Mouse (Mus musculus) hindbrain, postnatal 0 days (tissue): Measurements from ENCODE around the gene Cib2. TPM values are rescaled to one million over a fixed set of nuclear protein-coding genes. Genes with fewer than 3 reads are reported as not detected.
A peak's percentile ranks its signal among the peaks of the same experiment; 100 is the strongest.
"Not testable (repeated sequence)": the region's sequence is repeated elsewhere in the genome, so short reads cannot be mapped to it uniquely, and the experiment has no call there.

Experiments used
- ATAC-seq: fragments of 200-750 bp; cut with Nextera tagmentation; 2 replicates; pipeline ENCODE4 v1.8.0; 2017; ENCODE audit warnings: mild to moderate bottlenecking, moderate TSS enrichment, moderate library complexity
- DNase-seq: peaks from one replicate; pipeline ENCODE4 v3.0.0-alpha.2; 2015; ENCODE audit warnings: low spot score
- H3K27ac ChIP-seq: fragments of 300-500 bp; sonication (generic); 2 replicates; pipeline ENCODE4 v1.5.1; 2014; ENCODE audit warnings: mild to moderate bottlenecking
- H3K27me3 ChIP-seq: fragments of 300-500 bp; sonication (generic); 2 replicates; pipeline ENCODE4 v1.6.1; 2014; ENCODE audit warnings: low read length, mixed read lengths; ENCODE audit not compliant: insufficient read depth
- H3K36me3 ChIP-seq: fragments of 300-500 bp; sonication (generic); 2 replicates; pipeline ENCODE4 v1.6.1; 2014; ENCODE audit warnings: low read length, mixed read lengths; ENCODE audit not compliant: insufficient read depth
- H3K4me1 ChIP-seq: fragments of 300-500 bp; sonication (generic); 2 replicates; pipeline ENCODE4 v1.6.1; 2014; ENCODE audit warnings: antibody characterized with exemption, low read length, mixed read lengths; ENCODE audit not compliant: insufficient read depth
- H3K4me2 ChIP-seq: fragments of 300-500 bp; sonication (generic); 2 replicates; pipeline ENCODE4 v1.6.1; 2014; ENCODE audit warnings: low read depth, mild to moderate bottlenecking, low read length, moderate library complexity, mixed read lengths
- H3K4me3 ChIP-seq: fragments of 300-500 bp; sonication (generic); 2 replicates; pipeline ENCODE4 v1.5.1; 2014; ENCODE audit warnings: low read length
- H3K9ac ChIP-seq: fragments of 300-500 bp; sonication (generic); replicated peaks from 2 replicates; pipeline ENCODE4 v1.6.1; 2014; ENCODE audit warnings: mild to moderate bottlenecking, low read length, moderate library complexity, mixed read lengths
- H3K9me3 ChIP-seq: fragments of 300-500 bp; sonication (generic); 2 replicates; pipeline ENCODE4 v1.6.1; 2016; ENCODE audit warnings: low read length, mixed read lengths
- CTCF ChIP-seq: IDR thresholded peaks from 2 replicates; pipeline ENCODE4 v1.5.1; 2016; ENCODE audit warnings: antibody characterized with exemption, control low read depth, low read depth
- WGBS: fragments of 180-500 bp; shearing (Covaris S2); extraction: QIAGEN DNeasy Blood & Tissue Kit; methylation state at CpG from one replicate; pipeline ENCODE4 v1.1.7; 2014; 5-methylcytosine and 5-hydroxymethylcytosine counted together
- polyA plus RNA-seq: library from polyadenylated mRNA; unstranded; fragments of >200 nt; fragmentation: Nextera tagmentation; extraction: Ambion mirVana; gene quantifications from 2 replicates; pipeline ENCODE4 v1.2.1, GENCODE M21; 2015
- total RNA-seq: library from RNA; depleted of rRNA; stranded (reverse); fragments of >200 nt; gene quantifications from 2 replicates; pipeline ENCODE4 v1.2.3, GENCODE M21; 2014

The Cib2 gene
- total and polyA plus RNA-seq, 2 experiments from 2014 or later = 53.8 to 88.1 TPM

GRCm38 (mm10) chr9:54587863-54588262, 27.8 kb upstream of the Cib2 start:
- peak overlapping the region; percentile 83 for H3K4me2 ChIP-seq
- H3K36me3 ChIP-seq = peaks cover 4% of the 10 kb centered on the region; the same call in 1 of the 2 replicates
- 0 out of 2 replicates have a peak overlapping the region, but pooled peaks have one; percentile 86 for H3K4me3 ChIP-seq
- H3K9me3 ChIP-seq = no peaks in the 10 kb centered on the region
- H3K9ac ChIP-seq = peak overlapping the region; percentile 79; the same call in 1 of the 2 replicates
- no peaks in the 10 kb centered on the region for H3K27me3 ChIP-seq
- TF ChIP-seq CTCF = no peak
- DNase-seq = no peak
- 72% methylated on average over 4 of the region's 4 CpGs for WGBS
- H3K4me1 ChIP-seq = no peaks in the 10 kb centered on the region; the same call in 1 of the 2 replicates
- no peak overlapping the region for H3K27ac ChIP-seq
- no peak for ATAC-seq

GRCm38 (mm10) chr9:54586199-54587061, 26.4 kb upstream of the Cib2 start, which contains the start of gene Idh3a:
TSS of gene Idh3a (plus strand) at chr9:54586334.
- peak within 1 kb of the TSS; percentile 79 for H3K9ac ChIP-seq
- no peaks in the 10 kb centered on the region for H3K36me3 ChIP-seq
- peak within 1 kb of the TSS; percentile 83 for H3K4me2 ChIP-seq
- no peaks in the 10 kb centered on the region for H3K9me3 ChIP-seq
- H3K4me3 ChIP-seq = peak within 1 kb of the TSS; percentile 86
- no peaks in the 10 kb centered on the region; the same call in 1 of the 2 replicates for H3K4me1 ChIP-seq
- DNase-seq = peak; percentile 99
- ATAC-seq = peak; percentile 100
- TF ChIP-seq CTCF = no peak
- H3K27ac ChIP-seq = peak within 1 kb of the TSS; percentile 64
- WGBS = under 1% methylated on average over 71 of the region's 73 CpGs
- H3K27me3 ChIP-seq = no peaks in the 10 kb centered on the region

- Histone ChIP-seq H3K4me1 (no peaks in the 10 kb centered on the region; the same call in 1 of the 2 replicates), H3K9me3 (no peaks in the 10 kb centered on the region), H3K9ac (no peak overlapping the region), H3K36me3 (no peaks in the 10 kb centered on the region), H3K4me3 (peak overlapping the region; percentile 86), H3K27me3 (no peaks in the 10 kb centered on the region), H3K27ac (no peak overlapping the region), H3K4me2 (peak overlapping the region; percentile 83)
- DNase-seq (no peak), ATAC-seq (peak; percentile 22)
- 32% methylated on average over 5 of the region's 5 CpGs for WGBS
- no peak for TF ChIP-seq CTCF
Measured at GRCm38 (mm10) chr9:54585839-54586198, 25.8 kb upstream of the Cib2 start.

- H3K4me1 ChIP-seq, DNase-seq, H3K27me3 ChIP-seq, H3K27ac ChIP-seq, H3K4me3 ChIP-seq, H3K9ac ChIP-seq, H3K36me3 ChIP-seq, ATAC-seq, H3K9me3 ChIP-seq, H3K4me2 ChIP-seq: not testable (repeated sequence)
- WGBS = 84% methylated on average over 2 of the region's 2 CpGs
Measured at GRCm38 (mm10) chr9:54584127-54584526, 24.1 kb upstream of the Cib2 start.

- 77% methylated on average over 1 of the region's 1 CpGs for WGBS
- no peak overlapping the region for H3K27ac ChIP-seq
- H3K4me1 ChIP-seq = no peaks in the 10 kb centered on the region; the same call in 1 of the 2 replicates
- no peak for TF ChIP-seq CTCF
- H3K4me2 ChIP-seq = no peak overlapping the region
- H3K27me3 ChIP-seq = no peaks in the 10 kb centered on the region
- ATAC-seq (no peak), DNase-seq (no peak)
- no peaks in the 10 kb centered on the region for H3K9me3 ChIP-seq
- H3K4me3 ChIP-seq = no peak overlapping the region
- no peak overlapping the region for H3K9ac ChIP-seq
- no peaks in the 10 kb centered on the region for H3K36me3 ChIP-seq
Measured at GRCm38 (mm10) chr9:54583712-54584111, 23.7 kb upstream of the Cib2 start.

GRCm38 (mm10) chr9:54571130-54571839, 11.3 kb upstream of the Cib2 start:
- 82% methylated on average over 9 of the region's 9 CpGs for WGBS
- TF ChIP-seq CTCF = no peak
- H3K4me1 ChIP-seq = no peaks in the 10 kb centered on the region
- DNase-seq (no peak), ATAC-seq (no peak)
- no peak overlapping the region for H3K4me3 ChIP-seq
- H3K36me3 ChIP-seq = no peaks in the 10 kb centered on the region
- H3K9ac ChIP-seq = no peak overlapping the region
- no peak overlapping the region for H3K4me2 ChIP-seq
- no peaks in the 10 kb centered on the region for H3K27me3 ChIP-seq
- no peaks in the 10 kb centered on the region for H3K9me3 ChIP-seq
- no peak overlapping the region for H3K27ac ChIP-seq
